Mouse (Mus musculus): Measurements from ENCODE around the gene Rnf19b.

Rnf19b gene

DNA sequence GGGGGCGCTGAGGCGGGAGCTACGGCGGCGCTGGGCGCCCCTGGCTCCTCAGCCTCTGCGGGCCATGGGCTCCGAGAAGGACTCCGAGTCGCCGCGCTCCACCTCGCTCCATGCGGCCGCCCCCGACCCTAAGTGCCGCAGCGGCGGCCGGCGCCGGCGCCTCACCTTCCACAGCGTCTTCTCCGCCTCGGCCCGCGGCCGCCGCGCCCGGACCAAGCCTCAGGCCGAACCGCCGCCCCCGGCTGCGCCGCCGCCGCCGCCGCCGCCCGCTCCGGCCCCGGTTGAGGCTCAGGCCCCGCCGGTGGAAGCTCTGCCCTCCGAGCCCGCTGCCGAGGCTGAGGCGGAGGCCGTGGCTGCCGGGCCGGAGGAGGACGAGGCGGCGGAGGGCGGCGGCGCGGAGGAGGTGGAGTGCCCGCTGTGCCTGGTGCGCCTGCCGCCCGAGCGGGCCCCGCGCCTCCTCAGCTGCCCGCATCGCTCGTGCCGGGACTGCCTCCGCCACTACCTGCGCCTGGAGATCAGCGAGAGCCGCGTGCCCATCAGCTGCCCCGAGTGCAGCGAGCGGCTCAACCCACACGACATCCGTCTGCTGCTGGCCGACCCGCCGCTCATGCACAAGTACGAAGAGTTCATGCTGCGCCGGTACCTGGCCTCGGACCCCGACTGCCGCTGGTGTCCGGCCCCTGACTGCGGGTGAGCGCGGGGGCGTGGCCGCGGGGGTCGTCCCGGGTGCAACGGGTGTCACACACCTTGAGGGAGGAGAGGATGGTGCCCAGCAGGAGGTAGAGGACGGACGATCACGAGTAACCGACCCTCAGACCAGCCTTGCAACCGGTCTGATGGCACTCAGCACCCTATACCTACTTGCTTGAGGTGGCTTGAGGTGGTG, at the start of gene Rnf19b:
Rnf19b (plus strand) TSS at position 65 of the 886 bp plus-strand sequence.
- peak; percentile 40 for DNase-seq (ENCODE audit: low spot score)

- DNase-seq (ENCODE audit: low spot score), result no peak
These were observed 49.4 kb upstream of the Rnf19b start for GRCm38 (mm10) chr4:129008672-129009071.

DNA sequence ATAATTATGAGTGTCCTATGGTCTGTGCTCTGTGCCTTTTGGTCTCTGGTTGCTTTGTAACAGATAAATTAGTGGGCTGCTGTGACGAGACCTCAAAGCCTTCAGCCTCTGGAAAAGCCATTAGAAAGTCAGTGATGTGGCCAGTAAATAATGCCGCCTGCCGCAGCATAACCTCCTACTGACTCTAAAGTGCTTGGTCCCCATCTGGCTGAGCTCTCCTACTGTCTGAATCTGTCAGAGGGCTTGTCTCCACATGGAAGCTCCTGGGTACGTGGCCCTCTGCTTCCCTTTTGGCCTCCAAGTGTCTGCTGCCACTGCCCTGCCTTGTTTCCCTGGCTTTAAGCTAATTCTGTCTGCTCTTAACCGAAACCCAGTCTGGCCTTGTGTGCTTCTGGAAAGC, 48.5 kb upstream of the Rnf19b start:
- no peak for DNase-seq (ENCODE audit: low spot score)

GRCm38 (mm10) chr4:129011604-129012121, 46.4 kb upstream of the Rnf19b start:
- no peak for DNase-seq (ENCODE audit: low spot score)

- no peak for DNase-seq (ENCODE audit: low spot score)
These were observed 44.8 kb upstream of the Rnf19b start for GRCm38 (mm10) chr4:129013151-129013864.

DNA sequence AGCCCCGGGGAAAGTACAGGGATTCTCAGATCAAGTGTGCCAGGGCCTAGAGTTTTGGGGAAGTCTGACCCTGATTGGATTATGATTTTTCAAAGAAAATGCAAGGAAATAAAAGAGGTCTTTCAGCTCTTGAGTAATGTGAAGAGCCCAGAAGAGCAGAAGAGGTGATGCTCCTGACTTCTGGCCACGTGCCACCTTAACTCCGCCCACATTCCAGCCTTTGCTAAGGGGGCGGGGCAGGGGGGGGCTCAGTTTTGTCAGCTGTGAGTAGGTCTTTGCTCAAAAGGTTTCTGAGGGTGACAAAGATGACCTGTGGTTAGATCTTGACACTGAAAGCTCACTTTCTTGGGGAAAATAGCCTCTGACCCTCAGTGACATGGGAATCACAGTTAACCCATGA, 41.7 kb upstream of the Rnf19b start:
- DNase-seq (ENCODE audit: low spot score), result no peak

DNA sequence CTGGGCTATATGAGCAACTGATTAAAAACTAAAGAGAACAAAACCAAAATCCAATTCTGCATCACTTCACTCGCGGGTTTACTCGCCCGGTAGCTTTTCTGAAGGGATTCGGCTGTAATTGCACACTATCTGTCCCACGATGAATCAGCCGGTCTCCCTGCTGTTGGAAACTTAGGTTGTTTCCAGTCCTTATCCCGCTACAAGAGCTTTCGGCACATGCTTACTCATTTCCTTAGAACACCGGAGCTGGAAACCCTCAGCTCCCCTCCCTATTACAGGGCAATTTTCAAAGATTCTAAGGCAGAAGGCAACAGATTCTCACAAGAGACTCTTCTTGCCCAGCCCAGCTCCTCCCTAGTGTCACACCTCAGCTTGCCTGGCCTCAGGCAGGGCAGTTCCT, 40.9 kb upstream of the Rnf19b start:
- no peak for DNase-seq (ENCODE audit: low spot score)

DNA sequence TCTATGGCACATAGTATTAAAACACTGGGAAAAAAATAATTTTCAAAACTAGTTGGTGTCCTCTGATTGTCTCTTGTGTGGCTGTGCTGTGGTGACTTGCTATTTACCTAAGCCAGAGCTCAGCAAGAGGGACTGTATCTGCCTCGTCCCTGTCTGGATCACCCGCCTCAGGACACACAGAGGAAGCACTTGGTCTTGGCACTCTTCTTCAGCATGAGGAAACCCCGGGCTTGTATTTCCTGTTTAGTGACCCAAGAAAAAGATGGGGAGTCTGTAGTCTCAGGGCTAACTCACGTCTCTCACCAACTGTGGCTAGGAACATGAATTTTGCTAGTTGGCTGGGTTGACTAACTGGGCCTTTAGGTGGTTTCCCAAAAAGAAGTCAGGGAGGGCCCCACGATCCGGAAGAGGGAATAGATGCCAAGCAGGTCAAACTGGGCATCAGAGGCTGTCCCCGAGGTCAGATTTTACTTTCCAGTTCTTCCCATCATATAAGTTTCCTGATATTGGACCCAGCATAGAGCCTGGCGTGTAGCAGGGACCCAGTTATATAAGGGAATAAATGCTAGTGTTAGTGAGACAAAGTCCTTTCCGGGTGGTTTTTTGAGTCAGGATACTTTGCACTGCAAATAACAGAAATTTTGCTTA, 39.2 kb upstream of the Rnf19b start:
- no peak for DNase-seq (ENCODE audit: low spot score)

DNA sequence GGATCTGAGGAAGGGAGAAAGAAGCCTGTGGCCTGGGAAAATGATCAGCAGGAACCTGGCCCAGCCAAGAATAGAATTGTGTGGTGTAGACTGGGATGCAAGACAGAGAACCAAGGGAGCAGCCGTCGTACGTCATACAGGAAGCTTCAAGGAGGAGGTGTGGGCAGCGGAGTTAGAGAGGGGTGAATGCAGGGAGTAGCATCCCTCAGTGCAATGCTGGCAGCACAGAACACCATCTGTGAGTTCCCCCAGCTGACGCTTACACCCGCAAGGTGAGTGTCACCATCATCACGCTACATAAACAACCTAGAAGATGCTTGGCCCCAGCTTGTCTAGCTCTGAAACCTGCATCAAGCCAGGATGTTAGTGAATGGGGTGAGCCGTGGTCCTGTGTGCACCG, 38.3 kb upstream of the Rnf19b start:
- no peak for DNase-seq (ENCODE audit: low spot score)

DNA sequence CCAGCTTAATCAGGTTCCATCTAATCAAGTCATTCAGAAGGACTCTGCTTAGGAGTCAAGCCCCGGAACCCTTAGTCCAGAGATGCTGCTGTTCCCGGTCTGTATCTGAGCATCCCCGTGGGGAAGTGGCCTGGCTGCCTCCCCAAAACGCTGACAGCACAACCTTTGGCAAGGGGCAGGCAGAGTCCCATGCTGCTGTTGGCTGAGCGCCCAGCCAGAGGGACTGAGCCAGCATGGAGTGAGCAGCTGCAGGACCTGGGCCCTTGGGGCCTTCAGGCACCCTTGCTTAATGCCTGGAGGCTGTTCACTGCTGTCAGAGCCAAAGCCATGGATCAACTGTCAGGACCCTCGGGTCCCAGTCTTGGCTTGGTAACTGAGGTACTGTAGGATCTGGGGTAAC, 37.6 kb upstream of the Rnf19b start:
- DNase-seq (ENCODE audit: low spot score), result peak; percentile 86

- no peak for DNase-seq (ENCODE audit: low spot score)
These were observed 36.6 kb upstream of the Rnf19b start for GRCm38 (mm10) chr4:129021426-129021825.

DNA sequence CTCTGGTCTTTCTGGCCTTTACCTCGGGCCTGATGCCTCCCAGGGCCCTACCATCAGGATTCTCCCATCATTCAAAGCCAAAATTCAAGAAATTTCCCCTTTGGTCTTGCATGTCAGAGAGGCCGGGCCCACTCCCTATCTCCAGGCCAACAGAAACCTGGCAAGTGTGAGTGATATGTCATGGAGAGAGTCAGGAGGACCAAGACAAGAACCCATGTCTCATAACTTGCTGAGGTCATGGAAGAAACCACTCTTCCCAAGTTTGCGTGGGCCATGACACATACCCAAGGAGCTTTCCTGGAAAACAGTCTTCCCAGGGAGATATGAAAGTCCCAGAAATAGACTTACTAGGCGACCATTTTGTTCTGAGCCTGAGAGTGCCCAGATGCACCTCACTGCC, 36.2 kb upstream of the Rnf19b start:
- DNase-seq (ENCODE audit: low spot score), result no peak

DNA sequence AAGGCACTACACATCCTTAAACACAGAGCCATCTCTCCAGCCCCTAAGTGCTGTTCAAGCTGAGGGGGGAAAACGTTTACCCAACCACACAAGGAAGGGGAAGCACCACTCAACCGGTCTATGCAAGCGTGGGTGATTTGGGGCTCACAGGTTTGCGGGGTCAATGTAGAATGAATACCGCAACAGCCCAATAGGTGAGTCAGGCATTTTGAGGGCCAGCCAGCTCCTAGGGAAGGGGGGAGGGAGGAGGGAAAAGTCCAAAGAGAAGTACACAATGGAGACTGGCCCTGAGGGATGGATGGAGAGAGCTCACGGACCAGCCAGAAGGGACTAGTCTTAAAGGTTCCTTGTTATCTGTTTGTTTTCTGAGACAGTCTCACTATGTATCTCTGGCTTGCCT, 34.2 kb upstream of the Rnf19b start:
- DNase-seq (ENCODE audit: low spot score), result no peak

DNA sequence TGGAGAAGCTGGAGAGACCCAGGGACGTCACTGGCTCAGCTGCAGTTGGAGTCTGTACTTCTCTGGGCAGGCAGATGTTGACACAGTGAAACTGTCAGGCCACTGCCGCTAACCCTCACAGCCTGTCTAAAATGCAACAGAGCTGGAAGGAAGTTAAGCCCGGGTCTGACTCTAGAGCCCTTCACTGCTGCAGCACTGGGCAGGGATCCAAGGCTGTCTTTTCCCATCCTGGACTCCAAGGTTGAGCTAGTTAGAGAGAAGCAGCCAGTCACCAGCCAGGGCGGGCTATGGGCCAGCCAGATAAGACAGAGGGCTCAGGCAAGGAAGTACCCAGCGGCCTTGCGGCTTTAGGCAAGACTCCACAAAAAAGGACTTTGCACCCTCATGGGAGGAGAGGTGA, 33.3 kb upstream of the Rnf19b start:
- DNase-seq (ENCODE audit: low spot score), result no peak

DNA sequence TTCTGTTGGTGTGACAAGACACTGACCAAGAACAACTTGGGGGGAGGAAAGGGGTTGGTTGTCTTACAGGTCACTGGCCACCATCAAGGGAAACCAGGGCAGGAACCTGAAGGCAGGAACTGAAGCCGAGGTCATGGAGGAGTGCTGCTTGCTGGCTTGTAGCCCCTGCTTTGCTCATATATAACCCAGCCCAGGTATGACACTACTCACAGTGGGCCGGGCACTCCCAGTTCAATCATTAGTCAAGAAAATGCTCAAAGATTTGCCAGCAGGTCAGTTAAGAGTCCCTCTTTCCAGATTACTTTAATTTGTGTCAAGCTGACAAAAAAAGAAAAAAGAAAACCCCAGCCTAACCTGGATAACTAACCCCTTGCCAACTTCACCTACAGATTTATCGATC, 32.4 kb upstream of the Rnf19b start:
- DNase-seq (ENCODE audit: low spot score), result no peak

DNA sequence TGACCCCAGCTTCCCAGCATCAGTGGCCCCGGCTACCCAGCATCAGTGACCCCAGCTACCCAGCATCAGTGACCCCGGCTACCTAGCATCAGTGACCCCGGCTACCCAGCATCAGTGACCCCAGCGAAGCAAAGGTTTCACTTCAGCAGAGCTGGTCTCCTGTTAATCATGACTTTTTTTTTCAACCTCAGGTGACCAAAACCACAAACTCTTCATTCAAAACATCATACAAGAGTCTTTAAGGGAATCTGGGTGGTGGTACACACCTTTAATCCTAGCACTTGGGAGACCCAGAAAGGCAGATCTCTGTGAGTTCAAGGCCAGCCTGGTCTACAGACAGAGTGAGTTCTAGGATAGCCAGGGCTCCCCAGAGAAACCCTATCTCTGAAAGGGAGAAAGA, 27.3 kb upstream of the Rnf19b start:
- no peak for DNase-seq (ENCODE audit: low spot score)

- DNase-seq (ENCODE audit: low spot score), result no peak
These were observed 26.6 kb upstream of the Rnf19b start for GRCm38 (mm10) chr4:129031408-129031965.

DNA sequence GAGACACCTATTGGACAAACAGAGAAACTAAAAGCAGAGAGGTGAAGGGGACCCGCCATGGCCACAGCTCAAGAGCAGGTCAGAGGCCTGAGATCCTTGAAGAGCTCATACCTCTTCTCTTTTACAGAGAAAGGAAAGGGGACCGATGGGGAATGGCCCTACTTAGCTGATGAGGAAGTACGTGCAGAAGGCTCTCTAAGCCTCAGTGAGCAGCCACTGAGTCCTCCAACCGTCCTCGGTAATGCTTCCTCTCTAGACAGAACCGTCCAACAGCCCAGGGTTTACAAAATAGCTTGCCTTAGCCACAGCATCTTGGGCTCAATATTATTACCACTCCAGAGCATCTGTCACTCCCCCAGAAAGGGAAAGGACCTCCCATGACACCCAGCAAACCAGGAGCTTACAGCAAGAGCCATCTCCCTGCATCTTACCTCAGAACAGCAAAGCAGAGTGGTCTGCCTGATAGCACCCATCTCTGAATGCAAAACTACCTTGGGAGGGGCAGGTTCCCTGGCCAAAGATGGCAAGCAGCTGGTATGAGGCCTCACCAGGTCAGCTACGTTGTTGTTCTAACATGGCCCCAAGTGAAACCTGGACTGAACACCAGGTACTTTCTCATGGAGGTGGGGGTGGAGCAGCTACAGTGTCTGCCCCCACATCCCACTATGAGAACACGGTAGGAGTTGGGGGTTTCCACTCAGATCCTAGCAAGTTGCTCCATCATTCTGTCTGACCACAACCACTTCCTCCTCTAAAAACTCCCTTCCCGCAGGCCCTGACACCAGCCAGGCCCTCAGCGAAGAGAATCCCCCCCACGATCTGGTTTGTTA, 25.7 kb upstream of the Rnf19b start:
- DNase-seq (ENCODE audit: low spot score), result no peak

- peak; percentile 36 for DNase-seq (ENCODE audit: low spot score)
These were observed 24.8 kb upstream of the Rnf19b start for GRCm38 (mm10) chr4:129032963-129033951.

DNA sequence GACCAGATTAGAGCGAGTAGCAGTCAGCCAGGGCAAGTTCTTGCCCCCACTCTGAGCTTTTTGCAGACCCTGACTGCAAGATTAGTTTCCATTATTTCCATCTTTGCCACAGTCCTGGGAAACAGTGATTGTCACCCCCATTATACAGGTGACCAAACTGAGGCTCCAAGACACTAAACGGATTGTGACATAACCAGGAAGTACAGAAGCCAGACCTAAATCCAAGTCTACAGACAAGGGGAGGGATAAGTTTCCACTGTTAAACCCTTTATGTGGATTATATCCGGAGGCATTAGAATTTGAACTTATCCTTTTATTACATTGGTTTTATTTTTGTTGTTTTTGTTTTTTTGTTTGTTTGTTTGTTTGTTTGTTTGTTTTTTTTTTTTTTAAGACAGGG, 23.8 kb upstream of the Rnf19b start:
- no peak for DNase-seq (ENCODE audit: low spot score)
